Mouse (Mus musculus) embryonic facial prominence, embryonic 13.5 days (tissue): ENCODE results near the gene Msh5. TPM values are rescaled to one million over a fixed set of nuclear protein-coding genes. Genes with fewer than 3 reads are reported as not detected.
"Not testable (repeated sequence)": the region's sequence is repeated elsewhere in the genome, so short reads cannot be mapped to it uniquely, and the experiment has no call there.

Experiments
- ATAC-seq: fragments of 200-750 bp; cut with Nextera tagmentation; 2 replicates; pipeline ENCODE4 v1.8.0; 2017; ENCODE audit warnings: low read depth; ENCODE audit not compliant: insufficient number of reproducible peaks, insufficient read depth, low FRiP score, low TSS enrichment
- H3K27ac ChIP-seq: fragments of 300-500 bp; sonication (generic); 2 replicates; pipeline ENCODE4 v1.5.1; 2015; ENCODE audit warnings: moderate library complexity, mild to moderate bottlenecking, inconsistent platforms
- H3K27me3 ChIP-seq: fragments of 300-500 bp; sonication (generic); 2 replicates; pipeline ENCODE4 v1.6.1; 2015; ENCODE audit warnings: mild to moderate bottlenecking, inconsistent platforms
- H3K36me3 ChIP-seq: fragments of 300-500 bp; sonication (generic); 2 replicates; pipeline ENCODE4 v1.6.1; 2015; ENCODE audit warnings: mild to moderate bottlenecking, inconsistent platforms
- H3K4me1 ChIP-seq: fragments of 300-500 bp; sonication (generic); 2 replicates; pipeline ENCODE4 v1.6.1; 2015; ENCODE audit warnings: inconsistent platforms
- H3K4me2 ChIP-seq: fragments of 300-500 bp; sonication (generic); 2 replicates; pipeline ENCODE4 v1.6.1; 2015; ENCODE audit warnings: moderate library complexity, mild to moderate bottlenecking, inconsistent platforms
- H3K4me3 ChIP-seq: fragments of 300-500 bp; sonication (generic); 2 replicates; pipeline ENCODE4 v1.5.1; 2015; ENCODE audit warnings: mild to moderate bottlenecking, inconsistent platforms
- H3K9ac ChIP-seq: fragments of 300-500 bp; sonication (generic); 2 replicates; pipeline ENCODE4 v1.6.1; 2015; ENCODE audit warnings: mild to moderate bottlenecking, inconsistent platforms
- H3K9me3 ChIP-seq: fragments of 300-500 bp; sonication (generic); 2 replicates; pipeline ENCODE4 v1.6.1; 2016; ENCODE audit warnings: inconsistent platforms
- WGBS: fragments of 180-500 bp; shearing (Covaris S2); methylation state at CpG from one replicate; pipeline ENCODE4 v1.1.7; 2015; ENCODE audit warnings: mixed read lengths; 5-methylcytosine and 5-hydroxymethylcytosine counted together
- polyA plus RNA-seq: library from polyadenylated mRNA; unstranded; fragments of >200 nt; fragmentation: Nextera tagmentation; extraction: Ambion mirVana; gene quantifications from 2 replicates; pipeline ENCODE4 v1.2.1, GENCODE M21; 2015

The Msh5 gene
- polyA plus RNA-seq, 1 experiment from 2014 or later: 3.5 TPM

DNA sequence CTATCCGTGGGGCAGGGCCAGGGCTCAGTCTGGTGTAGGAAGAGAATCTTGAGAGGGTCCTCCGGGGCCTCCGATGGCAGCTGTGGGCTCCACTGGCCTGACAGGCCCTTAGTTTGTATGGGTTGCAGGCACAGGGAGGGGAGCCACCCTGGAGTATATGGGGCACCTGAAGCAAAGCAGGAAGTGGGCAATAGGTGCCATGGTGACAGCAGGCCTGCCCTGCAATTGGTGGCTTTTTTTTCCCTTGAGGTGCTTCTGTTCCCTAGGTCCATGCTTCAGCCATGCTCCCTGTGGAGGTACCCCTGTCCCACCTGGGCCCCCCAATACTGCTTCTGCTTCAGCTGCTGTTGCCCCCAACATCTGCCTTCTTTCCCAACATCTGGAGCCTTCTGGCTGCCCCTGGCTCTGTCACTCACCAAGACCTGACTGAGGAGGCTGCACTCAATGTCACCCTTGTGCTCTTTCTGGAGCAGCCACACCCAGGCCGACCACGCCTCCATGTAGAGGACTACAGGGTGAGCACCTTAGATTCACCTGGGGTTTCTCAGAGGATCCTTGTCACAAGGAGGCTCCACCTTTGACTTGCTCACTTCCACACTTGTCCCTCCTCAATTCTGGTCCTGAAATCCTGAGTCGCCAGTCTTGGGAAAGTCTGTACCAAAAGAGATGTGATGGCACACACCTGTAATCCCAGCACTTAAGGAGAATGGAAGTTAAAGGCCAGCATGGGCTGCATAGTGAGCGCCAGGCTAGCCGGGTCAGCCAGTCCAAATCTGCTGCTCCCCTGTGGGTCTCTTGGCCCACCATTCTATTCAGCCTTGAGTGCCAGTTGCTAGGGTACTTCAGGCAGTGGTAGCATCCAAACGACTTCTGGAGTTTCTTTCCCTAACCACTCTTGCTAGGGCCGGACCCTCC lies 29.5 kb downstream of the Msh5 start:
- Histone ChIP-seq H3K36me3 (peaks cover 59% of the 10 kb centered on the region), H3K4me1 (peaks cover 20% of the 10 kb centered on the region), H3K27ac (peak overlapping the region; percentile 44; the same call in 1 of the 2 replicates), H3K27me3 (no peaks in the 10 kb centered on the region), H3K9ac (no peak overlapping the region; the same call in 1 of the 2 replicates), H3K4me3 (no peak overlapping the region), H3K9me3 (no peaks in the 10 kb centered on the region), H3K4me2 (no peak overlapping the region)
- 79% methylated on average over 10 of the region's 10 CpGs for WGBS
- ATAC-seq: no peak

DNA sequence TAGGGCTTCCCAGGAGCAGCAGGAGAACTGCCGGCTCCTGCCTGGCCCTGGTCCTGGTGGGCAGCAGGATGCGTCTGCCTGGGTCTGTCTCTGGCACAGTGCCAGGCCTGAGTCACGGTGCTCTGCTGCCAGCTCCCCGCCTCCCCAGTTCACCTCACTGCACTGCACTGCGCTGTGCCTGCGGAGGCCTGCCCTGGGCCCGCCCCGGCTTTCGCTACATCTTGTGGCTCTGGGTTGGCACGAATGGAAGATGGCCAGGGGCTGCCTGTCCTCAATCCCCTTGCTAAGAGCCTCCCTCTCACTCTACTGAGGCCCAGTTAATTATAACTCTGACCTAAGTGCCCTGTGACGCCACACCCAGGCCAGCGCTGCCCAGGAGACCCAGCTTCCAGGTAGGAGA lies 30.2 kb downstream of the Msh5 start, which contains the start of gene Vwa7:
Vwa7 (plus strand) TSS at position 204 of the 400 bp plus-strand sequence.
- Histone ChIP-seq H3K27ac (peak within 1 kb of the TSS; percentile 44; the same call in 1 of the 2 replicates), H3K4me3 (no peak within 1 kb of the TSS), H3K9me3 (no peaks in the 10 kb centered on the region), H3K4me2 (no peak within 1 kb of the TSS), H3K36me3 (peaks cover 66% of the 10 kb centered on the region), H3K4me1 (peaks cover 15% of the 10 kb centered on the region), H3K9ac (peak within 1 kb of the TSS; percentile 46), H3K27me3 (no peaks in the 10 kb centered on the region)
- 58% methylated on average over 12 of the region's 12 CpGs for WGBS
- no peak for ATAC-seq

DNA sequence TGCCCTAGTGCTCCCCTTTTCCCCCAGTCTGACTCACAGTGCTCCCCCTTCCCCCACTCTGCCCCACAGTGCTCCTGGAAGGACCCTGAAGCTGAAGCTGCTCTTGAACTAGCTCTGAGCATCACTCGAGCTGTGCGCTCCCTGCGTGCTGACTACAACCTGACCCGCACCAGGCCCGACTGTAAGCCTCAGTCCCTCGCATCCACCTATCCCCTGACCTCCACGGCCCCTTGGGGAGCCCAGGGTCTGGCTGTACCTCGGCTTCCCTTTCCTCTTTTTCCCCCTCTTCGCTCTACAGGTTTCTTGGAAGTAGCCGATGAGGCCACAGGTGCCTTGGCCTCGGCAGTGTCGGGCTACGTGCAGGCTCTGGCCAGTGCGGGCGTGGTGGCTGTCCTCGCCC lies 31.2 kb downstream of the Msh5 start:
- H3K27ac ChIP-seq: no peak overlapping the region
- peaks cover 77% of the 10 kb centered on the region for H3K36me3 ChIP-seq

DNA sequence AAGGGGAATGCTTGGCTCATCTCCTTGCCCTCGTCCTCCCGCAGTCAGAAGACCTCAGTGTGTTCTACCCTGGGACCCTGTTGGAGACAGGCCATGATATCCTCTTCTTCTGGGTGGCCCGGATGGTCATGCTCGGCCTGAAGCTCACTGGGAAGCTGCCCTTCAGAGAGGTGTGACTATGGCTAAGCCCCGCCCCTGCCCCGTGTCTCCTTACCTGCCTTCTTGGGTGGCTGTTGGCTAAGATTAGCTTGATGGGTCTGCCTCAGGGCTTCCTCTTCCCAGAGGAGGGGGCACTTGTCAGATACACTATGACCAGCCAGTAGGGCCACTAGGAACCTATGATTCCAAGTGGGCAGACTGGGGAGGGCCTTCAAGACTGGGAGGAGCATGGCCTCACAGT lies 33.3 kb downstream of the Msh5 start:
- H3K4me2 ChIP-seq: no peak overlapping the region
- H3K27me3 ChIP-seq: no peaks in the 10 kb centered on the region
- H3K36me3 ChIP-seq: peaks cover 92% of the 10 kb centered on the region
- peaks cover 9% of the 10 kb centered on the region; the same call in 1 of the 2 replicates for H3K4me1 ChIP-seq
- H3K9me3 ChIP-seq: no peaks in the 10 kb centered on the region
- H3K27ac ChIP-seq: no peak overlapping the region
- 82% methylated on average over 6 of the region's 6 CpGs for WGBS
- no peak overlapping the region for H3K9ac ChIP-seq
- no peak overlapping the region for H3K4me3 ChIP-seq
- no peak for ATAC-seq

More for the DNA sequence above, 31.2 kb downstream of the Msh5 start:
- WGBS: 89% methylated on average over 16 of the region's 16 CpGs
- no peak for ATAC-seq
- peak overlapping the region; percentile 46; the same call in 1 of the 2 replicates for H3K9ac ChIP-seq
- no peak overlapping the region for H3K4me3 ChIP-seq
- no peaks in the 10 kb centered on the region for H3K27me3 ChIP-seq
- H3K4me1 ChIP-seq: peaks cover 9% of the 10 kb centered on the region; the same call in 1 of the 2 replicates
- H3K9me3 ChIP-seq: no peaks in the 10 kb centered on the region
- H3K4me2 ChIP-seq: no peak overlapping the region

DNA sequence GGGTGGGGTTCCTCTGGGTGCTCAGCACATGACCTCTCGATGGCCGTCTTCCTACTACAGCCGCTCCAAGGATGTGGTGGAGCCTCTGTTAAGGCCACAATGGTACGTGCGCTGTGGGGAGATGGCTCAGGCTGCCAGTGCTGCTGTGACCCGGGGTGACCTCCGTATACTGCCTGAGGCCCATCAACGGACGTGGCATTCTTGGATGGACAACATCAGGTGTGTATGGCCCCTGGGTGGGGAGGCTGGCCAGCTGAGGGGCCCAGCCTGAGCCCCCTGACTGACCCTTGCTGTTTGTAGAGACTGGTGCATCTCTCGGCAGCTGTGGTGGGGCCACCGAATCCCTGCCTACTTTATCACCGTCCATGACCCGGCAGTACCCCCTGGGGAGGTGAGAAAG lies 34.1 kb downstream of the Msh5 start:
- ATAC-seq: no peak
- Histone ChIP-seq H3K4me3 (no peak overlapping the region), H3K27ac (no peak overlapping the region), H3K4me1 (peaks cover 9% of the 10 kb centered on the region; the same call in 1 of the 2 replicates), H3K9ac (no peak overlapping the region), H3K27me3 (no peaks in the 10 kb centered on the region), H3K4me2 (no peak overlapping the region), H3K36me3 (peaks cover 98% of the 10 kb centered on the region), H3K9me3 (no peaks in the 10 kb centered on the region)
- 91% methylated on average over 13 of the region's 13 CpGs for WGBS

DNA sequence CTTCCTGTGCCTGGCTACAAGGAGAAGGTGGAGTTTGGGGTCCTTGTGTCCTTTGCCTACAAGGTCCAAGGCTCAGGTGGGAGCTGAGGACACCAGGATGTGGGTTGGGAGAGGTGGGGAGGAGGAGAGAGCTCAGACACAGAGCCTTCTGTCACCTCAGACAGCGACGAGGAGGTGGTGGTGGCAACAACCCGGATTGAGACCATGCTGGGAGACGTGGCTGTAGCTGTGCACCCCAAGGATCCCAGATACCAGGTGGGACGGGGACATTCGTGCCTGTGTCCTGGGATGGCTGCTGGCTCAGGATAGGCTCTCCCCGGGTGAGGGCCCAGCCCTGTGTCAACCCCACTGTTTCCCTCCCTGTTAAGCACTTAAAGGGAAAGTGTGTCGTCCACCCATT lies 35.1 kb downstream of the Msh5 start:
- Histone ChIP-seq H3K4me1 (peaks cover 5% of the 10 kb centered on the region; the same call in 1 of the 2 replicates), H3K36me3 (peaks cover 98% of the 10 kb centered on the region), H3K9me3 (no peaks in the 10 kb centered on the region), H3K4me3 (no peak overlapping the region), H3K9ac (no peak overlapping the region), H3K27me3 (no peaks in the 10 kb centered on the region), H3K4me2 (no peak overlapping the region), H3K27ac (no peak overlapping the region)
- ATAC-seq: no peak
- 89% methylated on average over 8 of the region's 8 CpGs for WGBS

DNA sequence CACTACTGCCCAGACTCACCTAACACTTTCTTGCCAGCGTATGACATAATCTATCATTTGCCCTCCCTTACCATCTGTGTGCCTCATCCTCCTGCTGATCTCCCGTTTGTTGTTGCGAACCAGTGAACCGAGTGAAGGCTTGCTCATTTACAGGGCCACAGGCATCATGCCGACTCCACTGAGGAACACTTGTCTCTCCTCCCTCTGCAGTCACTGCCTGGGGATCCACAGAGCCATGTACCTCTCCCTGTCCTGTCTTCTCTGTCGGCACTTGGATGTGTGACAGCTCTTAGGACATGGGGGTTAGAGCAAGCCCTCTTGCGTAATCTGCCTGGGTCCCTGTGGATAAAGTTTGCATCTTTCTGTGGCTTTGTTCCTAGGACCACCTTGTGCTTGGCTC lies 37.0 kb downstream of the Msh5 start:
- no peak for ATAC-seq
- H3K4me2 ChIP-seq: no peak overlapping the region
- no peaks in the 10 kb centered on the region for H3K27me3 ChIP-seq
- peaks cover 97% of the 10 kb centered on the region for H3K36me3 ChIP-seq
- H3K4me1 ChIP-seq: no peaks in the 10 kb centered on the region
- WGBS: 92% methylated on average over 7 of the region's 7 CpGs
- no peak overlapping the region for H3K9ac ChIP-seq
- H3K27ac ChIP-seq: no peak overlapping the region
- H3K4me3 ChIP-seq: no peak overlapping the region
- no peaks in the 10 kb centered on the region for H3K9me3 ChIP-seq

DNA sequence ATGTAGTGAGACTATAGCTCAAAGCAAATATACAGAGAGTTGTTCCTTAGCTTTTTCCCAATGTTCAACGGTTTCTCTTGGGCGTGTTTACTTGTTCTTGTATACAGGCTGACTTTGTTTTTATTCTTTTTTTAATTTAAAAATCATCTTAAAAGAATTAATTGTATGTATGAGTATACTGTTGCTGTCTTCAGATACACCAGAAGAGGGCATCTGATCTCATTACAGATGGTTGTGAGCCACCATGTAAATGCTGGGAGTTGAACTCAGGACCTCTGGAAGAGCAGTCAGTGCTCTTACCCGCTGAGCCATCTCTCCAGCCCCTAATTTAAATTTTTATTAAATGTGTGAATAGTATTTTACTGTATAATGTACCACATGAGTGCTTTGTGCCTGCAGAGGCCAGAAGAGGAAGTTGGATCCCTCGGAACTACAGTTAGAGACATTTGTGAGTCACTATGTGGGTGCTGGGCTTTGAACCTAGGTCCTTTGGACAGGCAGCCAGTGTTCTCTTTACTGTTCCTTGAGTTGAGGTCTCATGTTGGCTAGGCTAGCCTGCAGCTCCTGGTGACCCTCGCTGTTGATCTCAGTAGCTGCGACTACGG lies 39.1 kb downstream of the Msh5 start:
- ATAC-seq: no peak
- Histone ChIP-seq H3K9me3 (no peaks in the 10 kb centered on the region), H3K4me1 (peaks cover 10% of the 10 kb centered on the region), H3K4me2 (no peak overlapping the region), H3K9ac (no peak overlapping the region), H3K27ac (no peak overlapping the region), H3K27me3 (no peaks in the 10 kb centered on the region), H3K36me3 (peaks cover 83% of the 10 kb centered on the region), H3K4me3 (no peak overlapping the region)
- WGBS: 95% methylated on average over 7 of the region's 7 CpGs

DNA sequence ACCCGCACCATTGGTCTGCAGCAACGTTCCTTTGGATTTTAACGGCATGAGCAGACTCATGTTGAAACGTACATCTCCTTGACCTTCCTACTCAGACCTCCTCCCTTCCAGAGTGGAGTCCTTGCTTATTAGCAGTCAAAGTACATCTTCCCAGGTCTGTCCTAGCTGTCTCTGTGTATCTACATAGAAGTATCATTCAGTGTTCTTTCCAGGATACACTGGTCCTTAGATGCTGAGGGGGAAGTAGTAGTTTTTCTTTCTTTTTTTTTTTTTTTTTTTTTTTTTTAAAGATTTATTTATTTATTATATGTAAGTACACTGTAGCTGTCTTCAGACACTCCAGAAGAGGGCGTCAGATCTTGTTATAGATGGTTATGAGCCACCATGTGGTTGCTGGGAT lies 40.6 kb downstream of the Msh5 start:
- H3K9me3 ChIP-seq, H3K27me3 ChIP-seq, H3K27ac ChIP-seq, H3K4me2 ChIP-seq, H3K9ac ChIP-seq, ATAC-seq, H3K4me3 ChIP-seq: not testable (repeated sequence)
- peaks cover 16% of the 10 kb centered on the region for H3K4me1 ChIP-seq
- 94% methylated on average over 4 of the region's 5 CpGs for WGBS
- peaks cover 67% of the 10 kb centered on the region for H3K36me3 ChIP-seq

DNA sequence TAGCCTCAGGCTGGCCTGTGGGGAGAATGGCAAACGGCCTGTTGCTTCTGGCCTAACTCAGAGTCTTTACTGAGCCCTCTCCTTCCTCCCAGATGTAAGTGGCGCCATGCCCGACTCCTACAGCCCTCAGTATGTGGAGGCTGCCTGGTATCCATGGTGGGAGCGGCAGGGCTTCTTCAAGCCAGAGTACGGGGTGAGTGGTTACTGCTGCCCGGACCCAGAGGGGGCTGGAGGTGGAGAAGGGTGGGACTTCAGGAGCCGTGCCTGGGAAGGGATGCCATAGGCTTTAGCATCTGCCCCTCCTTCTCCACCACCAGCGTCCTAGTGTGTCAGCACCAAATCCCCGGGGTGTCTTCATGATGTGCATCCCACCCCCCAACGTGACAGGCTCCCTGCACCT lies 41.4 kb downstream of the Msh5 start:
- H3K9me3 ChIP-seq: no peaks in the 10 kb centered on the region
- H3K9ac ChIP-seq: no peak overlapping the region
- no peak overlapping the region for H3K4me3 ChIP-seq

DNA sequence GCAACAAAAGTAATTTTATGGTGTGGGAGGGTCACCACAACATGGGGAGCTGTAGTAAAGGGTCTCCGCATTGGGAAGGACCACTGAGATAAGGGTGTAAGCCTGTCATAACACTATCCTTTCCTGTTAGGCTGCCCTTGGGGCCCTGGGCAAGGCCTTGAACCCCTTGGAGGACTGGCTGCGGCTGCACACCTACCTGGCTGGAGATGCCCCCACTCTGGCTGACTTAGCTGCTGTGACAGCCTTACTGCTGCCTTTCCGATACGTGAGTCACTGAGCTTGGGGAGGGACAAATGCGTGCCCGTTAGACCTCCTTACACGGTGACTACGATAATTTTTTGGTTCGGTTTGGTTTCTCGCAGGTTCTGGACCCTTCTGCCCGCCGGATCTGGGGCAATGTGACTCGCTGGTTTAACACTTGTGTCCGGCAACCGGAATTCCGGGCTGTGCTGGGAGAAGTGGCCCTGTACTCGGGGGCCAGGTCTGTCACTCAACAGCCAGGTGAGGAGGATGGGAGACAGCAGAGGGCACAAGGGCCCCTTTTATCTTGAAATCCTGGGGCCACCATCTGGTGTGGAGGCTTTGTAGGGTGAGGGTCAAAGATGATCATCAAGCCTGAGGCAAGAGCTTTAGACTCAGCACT lies 42.3 kb downstream of the Msh5 start:
- peaks cover 53% of the 10 kb centered on the region for H3K36me3 ChIP-seq
- WGBS: 93% methylated on average over 17 of the region's 17 CpGs
- no peak overlapping the region for H3K9ac ChIP-seq
- H3K27me3 ChIP-seq: no peaks in the 10 kb centered on the region
- H3K4me3 ChIP-seq: no peak overlapping the region
- no peak overlapping the region for H3K4me2 ChIP-seq
- H3K9me3 ChIP-seq: no peaks in the 10 kb centered on the region
- peaks cover 25% of the 10 kb centered on the region for H3K4me1 ChIP-seq
- no peak for ATAC-seq
- no peak overlapping the region for H3K27ac ChIP-seq

More for the DNA sequence above, 41.4 kb downstream of the Msh5 start:
- H3K36me3 ChIP-seq: peaks cover 59% of the 10 kb centered on the region
- no peak for ATAC-seq
- no peaks in the 10 kb centered on the region for H3K27me3 ChIP-seq
- H3K27ac ChIP-seq: no peak overlapping the region
- WGBS: 86% methylated on average over 10 of the region's 10 CpGs
- peaks cover 16% of the 10 kb centered on the region for H3K4me1 ChIP-seq
- H3K4me2 ChIP-seq: no peak overlapping the region
